Mouse (Mus musculus): ENCODE results near the gene Spock1. TPM values are rescaled to one million over a fixed set of nuclear protein-coding genes. Genes with fewer than 3 reads are reported as not detected.

Spock1 gene
- total RNA-seq, 1 experiment from 2014 or later = not detected

DNA sequence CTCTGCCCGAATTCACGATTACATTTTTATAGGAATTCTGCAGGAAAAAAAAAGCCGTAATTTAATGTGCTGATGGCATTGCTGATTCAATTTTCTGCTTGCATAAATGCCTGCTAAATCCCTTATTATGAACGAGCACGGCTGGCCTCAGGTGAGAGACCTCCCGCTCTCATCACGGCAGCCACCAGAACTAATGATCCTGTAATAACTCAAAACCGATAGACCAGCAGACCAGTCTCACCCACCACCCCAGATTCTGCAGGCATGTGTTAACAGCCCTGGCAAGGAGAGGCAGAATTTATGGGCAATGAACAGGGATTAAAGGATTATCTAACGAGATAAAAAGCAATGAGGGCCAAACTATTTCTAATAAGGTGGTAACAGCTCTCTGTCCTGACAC lies 236.2 kb downstream of the Spock1 start:
- no peak for ATAC-seq (replicated peaks; ENCODE audit: low read depth, poor library complexity, severe bottlenecking)

DNA sequence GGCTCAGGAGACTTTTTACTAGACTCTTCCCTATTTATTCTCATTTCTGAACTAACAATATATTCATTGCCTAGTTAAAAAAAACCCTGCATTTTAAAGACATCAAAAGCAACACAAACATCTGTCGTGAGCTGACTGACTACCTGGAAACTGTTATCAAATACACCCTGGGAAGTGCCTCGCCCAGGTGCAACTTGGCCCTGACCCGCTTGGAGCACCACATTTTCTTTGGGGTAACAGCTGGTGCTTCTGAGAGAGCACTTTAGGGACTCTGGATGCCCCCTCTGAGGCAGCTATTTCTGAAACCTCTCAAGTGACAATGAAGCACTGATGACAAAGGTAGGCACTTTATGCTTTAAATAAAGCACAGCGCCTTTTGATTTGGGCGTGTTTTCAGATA lies 236.8 kb downstream of the Spock1 start:
- no peak for ATAC-seq (replicated peaks; ENCODE audit: low read depth, poor library complexity, severe bottlenecking)

GRCm38 (mm10) chr13:57667621-57668020 lies 240.5 kb downstream of the Spock1 start:
- ATAC-seq (replicated peaks; ENCODE audit: low read depth, poor library complexity, severe bottlenecking) = no peak

DNA sequence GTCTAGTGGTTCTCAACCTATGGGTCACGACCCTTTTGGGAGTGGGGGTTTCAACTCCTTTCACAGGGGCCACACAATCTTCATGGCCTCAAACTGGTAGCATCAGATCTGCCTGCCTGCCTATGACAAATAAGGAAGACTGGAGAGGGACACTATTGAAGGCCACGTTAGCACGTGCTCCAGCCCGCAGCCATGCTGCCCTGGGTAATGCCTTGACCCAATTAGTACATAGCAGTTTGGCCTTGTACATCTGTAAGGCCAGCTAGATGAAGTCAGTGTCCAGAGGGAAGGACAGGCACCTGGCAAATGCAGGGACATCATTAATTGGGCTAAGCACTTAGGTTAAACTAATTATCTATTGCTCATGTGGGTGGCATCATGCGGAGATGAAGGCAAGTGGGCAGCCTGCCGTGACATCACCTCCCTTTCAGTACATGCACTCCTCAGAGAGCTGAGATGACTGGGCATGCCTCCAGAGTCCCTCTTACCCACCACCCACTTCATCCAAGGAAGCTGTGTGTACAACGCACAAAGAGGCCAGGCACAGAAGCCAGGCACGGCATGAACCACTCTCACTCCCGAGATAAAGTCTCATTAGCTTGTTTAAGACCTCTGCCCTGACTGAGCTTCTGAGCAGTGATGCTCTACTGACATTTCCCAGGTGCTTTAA lies 241.8 kb downstream of the Spock1 start:
- ATAC-seq (replicated peaks; ENCODE audit: low read depth, poor library complexity, severe bottlenecking) = no peak

GRCm38 (mm10) chr13:57662554-57662953 lies 245.6 kb downstream of the Spock1 start:
- no peak for ATAC-seq (replicated peaks; ENCODE audit: low read depth, poor library complexity, severe bottlenecking)

- ATAC-seq (replicated peaks; ENCODE audit: low read depth, poor library complexity, severe bottlenecking) = no peak
Observed at GRCm38 (mm10) chr13:57660523-57660922, 247.6 kb downstream of the Spock1 start.

DNA sequence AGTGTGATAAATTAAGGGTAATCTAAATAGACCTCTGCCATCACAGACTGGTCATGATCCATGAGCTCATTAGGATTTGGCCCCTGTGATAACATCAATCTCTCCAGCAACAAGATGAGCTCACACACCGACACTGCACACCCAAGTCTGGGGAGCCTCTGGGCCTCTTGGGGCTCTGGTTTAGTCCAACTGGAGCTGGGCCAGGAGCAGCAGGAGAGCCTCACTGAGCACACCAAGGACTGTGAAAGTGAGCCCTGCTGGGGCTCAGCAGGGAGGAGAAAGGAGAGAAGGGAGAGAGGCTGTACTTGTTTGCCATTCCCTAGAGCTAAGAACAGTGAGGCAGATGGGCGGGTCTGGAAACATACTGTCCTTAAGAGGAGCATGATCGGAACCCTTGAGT lies 248.3 kb downstream of the Spock1 start:
- ATAC-seq (replicated peaks; ENCODE audit: low read depth, poor library complexity, severe bottlenecking) = no peak

- ATAC-seq (replicated peaks; ENCODE audit: low read depth, poor library complexity, severe bottlenecking) = no peak
Observed at GRCm38 (mm10) chr13:57656606-57657005, 251.5 kb downstream of the Spock1 start.

- ATAC-seq (replicated peaks; ENCODE audit: low read depth, poor library complexity, severe bottlenecking) = no peak
Observed at GRCm38 (mm10) chr13:57654362-57654761, 253.8 kb downstream of the Spock1 start.

- no peak for ATAC-seq (replicated peaks; ENCODE audit: low read depth, poor library complexity, severe bottlenecking)
Observed at GRCm38 (mm10) chr13:57651236-57651635, 256.9 kb downstream of the Spock1 start.

- no peak for ATAC-seq (replicated peaks; ENCODE audit: low read depth, poor library complexity, severe bottlenecking)
Observed at GRCm38 (mm10) chr13:57648784-57649183, 259.3 kb downstream of the Spock1 start.

GRCm38 (mm10) chr13:57647456-57647855 lies 260.7 kb downstream of the Spock1 start:
- no peak for ATAC-seq (replicated peaks; ENCODE audit: low read depth, poor library complexity, severe bottlenecking)

GRCm38 (mm10) chr13:57643036-57643435 lies 265.1 kb downstream of the Spock1 start:
- no peak for ATAC-seq (replicated peaks; ENCODE audit: low read depth, poor library complexity, severe bottlenecking)

DNA sequence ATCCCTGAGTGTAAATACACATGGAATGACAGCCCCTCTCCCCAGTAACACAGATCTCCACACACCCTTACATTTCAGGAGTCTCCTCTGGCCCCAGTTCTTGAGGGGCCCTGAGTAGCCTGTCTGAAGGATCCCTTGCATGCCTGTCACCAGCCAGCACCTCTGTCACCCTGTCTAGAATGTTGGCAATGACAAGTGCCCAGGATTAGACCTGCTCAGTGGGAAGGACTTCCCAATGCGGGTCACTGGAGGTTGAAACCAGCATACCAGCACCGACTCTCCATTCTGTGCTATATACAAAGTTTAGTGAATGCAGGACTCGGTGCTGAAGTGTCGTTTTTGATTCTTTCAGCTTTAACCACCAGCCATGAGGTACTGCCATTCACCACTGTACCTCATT lies 266.5 kb downstream of the Spock1 start:
- no peak for ATAC-seq (replicated peaks; ENCODE audit: low read depth, poor library complexity, severe bottlenecking)

GRCm38 (mm10) chr13:57640968-57641367 lies 267.2 kb downstream of the Spock1 start:
- ATAC-seq (replicated peaks; ENCODE audit: low read depth, poor library complexity, severe bottlenecking) = no peak

DNA sequence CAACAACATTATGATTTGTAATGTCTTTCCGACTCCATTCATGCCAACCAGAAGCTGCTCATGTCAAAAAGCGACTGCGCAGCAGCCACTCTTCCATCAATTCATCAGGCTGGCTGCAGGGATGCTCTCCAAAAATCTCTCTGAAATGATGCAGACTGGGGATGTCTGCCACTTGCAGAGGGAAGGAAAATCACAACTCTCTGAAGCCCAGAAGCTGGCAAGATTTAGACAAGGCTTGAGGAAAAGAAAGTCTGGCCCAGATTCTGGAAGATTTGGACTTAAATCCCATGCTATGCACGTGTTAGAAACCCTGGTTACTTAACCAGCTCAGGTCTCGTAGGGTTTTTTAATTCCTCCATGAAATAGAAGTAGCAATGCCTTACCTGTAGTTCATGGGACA lies 269.3 kb downstream of the Spock1 start:
- no peak for ATAC-seq (replicated peaks; ENCODE audit: low read depth, poor library complexity, severe bottlenecking)

GRCm38 (mm10) chr13:57637606-57638132 lies 270.5 kb downstream of the Spock1 start:
- no peak for ATAC-seq (replicated peaks; ENCODE audit: low read depth, poor library complexity, severe bottlenecking)

- no peak for ATAC-seq (replicated peaks; ENCODE audit: low read depth, poor library complexity, severe bottlenecking)
Observed at GRCm38 (mm10) chr13:57637080-57637572, 271.0 kb downstream of the Spock1 start.

DNA sequence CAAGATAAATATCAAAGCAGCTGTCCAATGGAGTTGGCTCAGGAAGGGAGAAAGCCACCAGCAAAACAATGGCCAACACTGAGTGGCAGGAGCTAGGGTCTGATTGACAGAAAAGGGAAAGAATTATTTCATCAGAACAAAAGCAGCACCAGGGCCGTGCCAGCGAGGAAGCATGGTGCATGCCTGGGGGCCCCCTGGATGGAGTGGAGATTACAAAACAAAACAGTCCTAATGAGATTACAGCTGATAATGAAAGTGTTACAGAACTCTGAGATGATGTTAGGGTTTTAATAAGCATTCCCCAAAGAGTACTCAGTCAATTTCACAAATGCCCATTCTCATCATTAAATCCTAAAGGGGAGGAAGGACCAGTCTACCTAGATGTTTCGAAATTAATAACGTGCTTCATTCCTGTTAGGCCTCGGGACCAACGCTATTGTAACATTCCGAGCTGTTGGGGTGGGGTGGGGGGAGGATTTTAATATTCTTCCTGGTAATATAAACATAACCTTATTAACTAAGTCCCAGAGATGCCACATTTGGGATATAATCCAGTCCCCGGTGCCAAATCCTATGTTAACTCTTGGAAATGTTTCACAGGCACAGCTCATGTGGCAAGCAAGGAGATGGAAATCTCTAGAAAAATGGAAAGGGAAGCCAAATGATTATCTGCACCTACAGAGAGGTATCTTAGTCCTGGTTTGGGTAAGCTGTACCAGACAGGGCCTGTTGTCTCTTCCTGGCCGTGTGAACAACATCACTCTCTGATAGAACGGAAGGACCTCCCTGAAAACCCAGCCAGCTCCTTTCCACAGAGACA lies 271.7 kb downstream of the Spock1 start:
- ATAC-seq (replicated peaks; ENCODE audit: low read depth, poor library complexity, severe bottlenecking) = no peak

GRCm38 (mm10) chr13:57630532-57630931 lies 277.6 kb downstream of the Spock1 start:
- ATAC-seq (replicated peaks; ENCODE audit: low read depth, poor library complexity, severe bottlenecking) = no peak

- ATAC-seq (replicated peaks; ENCODE audit: low read depth, poor library complexity, severe bottlenecking) = no peak
Observed at GRCm38 (mm10) chr13:57628218-57628617, 279.9 kb downstream of the Spock1 start.

Measured in common myeloid progenitor, adult 5-6 weeks (primary cell).